8 mouse cellular contexts compared by ENCODE assay signal in genomic region chr2:151543063-151543895, GRCm38 (mm10). TPM values are rescaled to one million over a fixed set of nuclear protein-coding genes. Genes with fewer than 3 reads are reported as not detected.
DNase-seq lines count a peak whose midpoint lies in the region; ATAC-seq lines count a peak whose summit lies in the region.

No protein-coding gene starts in this region.

- 2% methylated on average over 21 of the region's 21 CpGs for WGBS in forebrain, embryonic 16.5 days
- under 1% methylated on average over 21 of the region's 21 CpGs for WGBS in hindbrain, embryonic 15.5 days
- under 1% methylated on average over 21 of the region's 21 CpGs for WGBS in stomach, embryonic 15.5 days

- peaks cover 8% of the 10 kb centered on the region; the same call in 1 of the 2 replicates for H3K36me3 ChIP-seq in forebrain, embryonic 16.5 days (ENCODE audit: control insufficient read depth, insufficient read depth)
- H3K36me3 ChIP-seq in hindbrain, embryonic 15.5 days = peaks cover 16% of the 10 kb centered on the region
- H3K36me3 ChIP-seq in stomach, embryonic 15.5 days = peaks cover 15% of the 10 kb centered on the region; the same call in 1 of the 2 replicates

- peaks cover 13% of the 10 kb centered on the region for H3K4me1 ChIP-seq in brown adipose tissue, adult 24 weeks (ENCODE audit: control insufficient read depth, insufficient read depth, insufficient read length, low read length)
- peaks cover 33% of the 10 kb centered on the region for H3K4me1 ChIP-seq in forebrain, embryonic 16.5 days (replicated peaks; ENCODE audit: control insufficient read depth, insufficient read depth, low read length)
- H3K4me1 ChIP-seq in hindbrain, embryonic 15.5 days (replicated peaks) = peaks cover 42% of the 10 kb centered on the region
- peaks cover 24% of the 10 kb centered on the region for H3K4me1 ChIP-seq in stomach, embryonic 15.5 days

- H3K27ac ChIP-seq in brown adipose tissue, adult 24 weeks (replicated peaks; ENCODE audit: low read depth, low read length) = peak overlapping the region; percentile 95
- peak overlapping the region; percentile 79 for H3K27ac ChIP-seq in forebrain, embryonic 16.5 days (ENCODE audit: low read length)
- H3K27ac ChIP-seq in hindbrain, embryonic 15.5 days (replicated peaks) = peak overlapping the region; percentile 90
- H3K27ac ChIP-seq in stomach, embryonic 15.5 days = peak overlapping the region; percentile 95

- peak overlapping the region; percentile 83 for H3K4me3 ChIP-seq in brown adipose tissue, adult 24 weeks (ENCODE audit: insufficient read depth, low read depth, low read length)
- H3K4me3 ChIP-seq in forebrain, embryonic 16.5 days (replicated peaks; ENCODE audit: low read length) = peak overlapping the region; percentile 91
- peak overlapping the region; percentile 88 for H3K4me3 ChIP-seq in hindbrain, embryonic 15.5 days
- H3K4me3 ChIP-seq in stomach, embryonic 15.5 days (replicated peaks) = peak overlapping the region; percentile 75

- no peaks in the 10 kb centered on the region for H3K27me3 ChIP-seq in forebrain, embryonic 16.5 days (replicated peaks; ENCODE audit: control insufficient read depth, insufficient read depth, low read length)
- H3K27me3 ChIP-seq in hindbrain, embryonic 15.5 days = no peaks in the 10 kb centered on the region
- no peaks in the 10 kb centered on the region for H3K27me3 ChIP-seq in stomach, embryonic 15.5 days (replicated peaks)

- peak; percentile 25 for DNase-seq in cerebellum, adult 11 months
- peak; percentile 34 to 44 for DNase-seq in left cerebral cortex, adult 18-20 months (ENCODE audit: low spot score in 2 of 2)
- DNase-seq in lung, postnatal 4 days = peak; percentile 75 to 78

- no peak; the same call in 1 of the 2 replicates for ATAC-seq in cerebellum, adult (ENCODE audit: insufficient number of reproducible peaks, low FRiP score, low TSS enrichment)
- ATAC-seq in forebrain, embryonic 16.5 days = peak; percentile 15; the same call in 1 of the 2 replicates
- no peak for ATAC-seq in hindbrain, embryonic 15.5 days (ENCODE audit: low FRiP score, low read depth)
- ATAC-seq in stomach, embryonic 15.5 days (ENCODE audit: insufficient read depth, low FRiP score, low read depth) = 0 out of 2 replicates have a peak, but pooled peaks have one; percentile 12

- H3K9me3 ChIP-seq in forebrain, embryonic 16.5 days (ENCODE audit: control insufficient read depth, low read length) = no peaks in the 10 kb centered on the region
- H3K9me3 ChIP-seq in hindbrain, embryonic 15.5 days = no peaks in the 10 kb centered on the region
- H3K9me3 ChIP-seq in stomach, embryonic 15.5 days = no peaks in the 10 kb centered on the region

- H3K4me2 ChIP-seq in forebrain, embryonic 16.5 days (ENCODE audit: low read length) = peak overlapping the region; percentile 83
- peak overlapping the region; percentile 71 for H3K4me2 ChIP-seq in hindbrain, embryonic 15.5 days
- H3K4me2 ChIP-seq in stomach, embryonic 15.5 days = peak overlapping the region; percentile 65

- peak overlapping the region; percentile 94 for H3K9ac ChIP-seq in forebrain, embryonic 16.5 days (replicated peaks; ENCODE audit: low read depth, low read length)
- H3K9ac ChIP-seq in hindbrain, embryonic 15.5 days = peak overlapping the region; percentile 90
- peak overlapping the region; percentile 89 for H3K9ac ChIP-seq in stomach, embryonic 15.5 days

RNA-seq across cellular contexts. Expression of gene Fkbp1a, which starts 1.0 kb away (rescaled TPM):
- 241 and 245 TPM in 2 replicates for polyA plus RNA-seq in brown adipose tissue, adult 24 weeks (2012; ENCODE audit: insufficient read depth, insufficient read length, missing spikeins)
- 610 and 624 TPM in 2 replicates for polyA plus RNA-seq in forebrain, embryonic 16.5 days (2015; fragmentation: Nextera tagmentation; extraction: Ambion mirVana)
- 622 and 646 TPM in 2 replicates for polyA plus RNA-seq in hindbrain, embryonic 15.5 days (2015; fragmentation: Nextera tagmentation; extraction: Ambion mirVana)
- total RNA-seq in left cerebral cortex, adult 18-20 months (2021) = 100 to 1,000 TPM; 748 to 757 TPM
- 586 and 594 TPM in 2 replicates for polyA plus RNA-seq in stomach, embryonic 15.5 days (2015; fragmentation: Nextera tagmentation; extraction: Ambion mirVana)

RNA-seq across cellular contexts. Expression of gene Sdcbp2, which starts 29.1 kb away (rescaled TPM):
- 1.6 and 1.7 TPM in 2 replicates for polyA plus RNA-seq in brown adipose tissue, adult 24 weeks (2012; ENCODE audit: insufficient read depth, insufficient read length, missing spikeins)
- 0.89 and 1.0 TPM in 2 replicates for polyA plus RNA-seq in forebrain, embryonic 16.5 days (2015; fragmentation: Nextera tagmentation; extraction: Ambion mirVana)
- 0.71 and 0.73 TPM in 2 replicates for polyA plus RNA-seq in hindbrain, embryonic 15.5 days (2015; fragmentation: Nextera tagmentation; extraction: Ambion mirVana)
- 1 to 10 TPM; 1.1 to 1.7 TPM for total RNA-seq in left cerebral cortex, adult 18-20 months (2021)
- polyA plus RNA-seq in stomach, embryonic 15.5 days (2015; fragmentation: Nextera tagmentation; extraction: Ambion mirVana) = 19.2 and 19.3 TPM in 2 replicates

RNA-seq across cellular contexts. Expression of gene Nsfl1c, which starts 49.3 kb away (rescaled TPM):
- 73.4 and 83.2 TPM in 2 replicates for polyA plus RNA-seq in brown adipose tissue, adult 24 weeks (2012; ENCODE audit: insufficient read depth, insufficient read length, missing spikeins)
- 271 and 287 TPM in 2 replicates for polyA plus RNA-seq in forebrain, embryonic 16.5 days (2015; fragmentation: Nextera tagmentation; extraction: Ambion mirVana)
- 280 and 283 TPM in 2 replicates for polyA plus RNA-seq in hindbrain, embryonic 15.5 days (2015; fragmentation: Nextera tagmentation; extraction: Ambion mirVana)
- total RNA-seq in left cerebral cortex, adult 18-20 months (2021) = 100 to 1,000 TPM; 150 to 156 TPM
- 174 and 201 TPM in 2 replicates for polyA plus RNA-seq in stomach, embryonic 15.5 days (2015; fragmentation: Nextera tagmentation; extraction: Ambion mirVana)

Comparison
In these comparisons a context has a peak if more than half of its experiments do, and no peak if none do; other contexts are left out.
1. DNase-seq: peak in every context shown above with its lines; median percentile 76 in lung, postnatal 4 days; 39 in left cerebral cortex, adult 18-20 months; 25 in cerebellum, adult 11 months.
2. ATAC-seq: peak in forebrain, embryonic 16.5 days (single experiment) and stomach, embryonic 15.5 days (single experiment); none in cerebellum, adult (single experiment) and hindbrain, embryonic 15.5 days (single experiment).
3. Peak in every context shown above with its lines, with median percentiles within 50 percentile points of each other: H3K27ac ChIP-seq, H3K4me3 ChIP-seq, H3K4me2 ChIP-seq and H3K9ac ChIP-seq.